Mouse (Mus musculus) intestine, postnatal 0 days (tissue): ENCODE data around the gene Dyx1c1. TPM values are rescaled to one million over a fixed set of nuclear protein-coding genes. Genes with fewer than 3 reads are reported as not detected.

Experiments used
- ATAC-seq: fragments of 200-750 bp; cut with Nextera tagmentation; 2 replicates; pipeline ENCODE4 v1.8.0; 2017; ENCODE audit warnings: mild to moderate bottlenecking, moderate TSS enrichment, moderate library complexity
- H3K27ac ChIP-seq: fragments of 300-500 bp; sonication (generic); 2 replicates; pipeline ENCODE4 v1.5.1; 2014; ENCODE audit warnings: mild to moderate bottlenecking, low read depth, low read length, moderate library complexity
- H3K27me3 ChIP-seq: fragments of 300-500 bp; sonication (generic); replicated peaks from 2 replicates; pipeline ENCODE4 v1.6.1; 2014; ENCODE audit warnings: low read length, mixed read lengths; ENCODE audit not compliant: control insufficient read depth, insufficient read depth
- H3K36me3 ChIP-seq: fragments of 300-500 bp; sonication (generic); 2 replicates; pipeline ENCODE4 v1.6.1; 2014; ENCODE audit warnings: mild to moderate bottlenecking, moderate library complexity; ENCODE audit not compliant: control insufficient read depth, insufficient read depth
- H3K4me1 ChIP-seq: fragments of 300-500 bp; sonication (generic); replicated peaks from 2 replicates; pipeline ENCODE4 v1.6.1; 2014; ENCODE audit warnings: antibody characterized with exemption, low read length, mixed read lengths; ENCODE audit not compliant: control insufficient read depth, insufficient read depth
- H3K4me2 ChIP-seq: fragments of 300-500 bp; sonication (generic); replicated peaks from 2 replicates; pipeline ENCODE4 v1.6.1; 2014; ENCODE audit warnings: low read depth, mild to moderate bottlenecking, moderate library complexity
- H3K4me3 ChIP-seq: fragments of 300-500 bp; sonication (generic); 2 replicates; pipeline ENCODE4 v1.5.1; 2014; ENCODE audit warnings: low read depth, low read length
- H3K9ac ChIP-seq: fragments of 300-500 bp; sonication (generic); 2 replicates; pipeline ENCODE4 v1.6.1; 2014; ENCODE audit warnings: mild to moderate bottlenecking, low read depth, low read length
- H3K9me3 ChIP-seq: fragments of 300-500 bp; sonication (generic); 2 replicates; pipeline ENCODE4 v1.6.1; 2016; ENCODE audit warnings: mixed run types; ENCODE audit not compliant: control insufficient read depth
- CTCF ChIP-seq: sonication (generic); IDR thresholded peaks from 2 replicates; pipeline ENCODE4 v1.5.1; 2016; ENCODE audit warnings: low read depth, mild to moderate bottlenecking, control low read depth, antibody characterized with exemption, moderate library complexity
- WGBS: fragments of 180-500 bp; shearing (Covaris S2); extraction: QIAGEN DNeasy Blood & Tissue Kit; methylation state at CpG from one replicate; pipeline ENCODE4 v1.1.7; 2014; 5-methylcytosine and 5-hydroxymethylcytosine counted together
- polyA plus RNA-seq: library from polyadenylated mRNA; unstranded; fragments of >200 nt; fragmentation: Nextera tagmentation; extraction: Ambion mirVana; gene quantifications from 2 replicates; pipeline ENCODE4 v1.2.1, GENCODE M21; 2015

Gene Dyx1c1
- polyA plus RNA-seq: 0.16 and 0.27 TPM in 2 replicates

GRCm38 (mm10) chr9:72958521-72959450, at the start of gene Dyx1c1, which contains the start of gene Gm44503:
Gene Dyx1c1 (plus strand): TSS chr9:72958785.
Gene Gm44503 (plus strand): TSS chr9:72958852.
- no peaks in the 10 kb centered on the region for H3K9me3 ChIP-seq
- peak within 1 kb of the TSS; percentile 57 for H3K9ac ChIP-seq
- H3K4me3 ChIP-seq: peak within 1 kb of the TSS; percentile 47
- H3K4me1 ChIP-seq: no peaks in the 10 kb centered on the region
- no peaks in the 10 kb centered on the region for H3K36me3 ChIP-seq
- 2% methylated on average over 43 of the region's 43 CpGs for WGBS
- peak; percentile 80 for ATAC-seq
- H3K27me3 ChIP-seq: no peaks in the 10 kb centered on the region
- peak within 1 kb of the TSS; percentile 74 for H3K4me2 ChIP-seq
- no peak within 1 kb of the TSS for H3K27ac ChIP-seq
- TF ChIP-seq CTCF: no peak; the same call in none of the 2 replicates

DNA sequence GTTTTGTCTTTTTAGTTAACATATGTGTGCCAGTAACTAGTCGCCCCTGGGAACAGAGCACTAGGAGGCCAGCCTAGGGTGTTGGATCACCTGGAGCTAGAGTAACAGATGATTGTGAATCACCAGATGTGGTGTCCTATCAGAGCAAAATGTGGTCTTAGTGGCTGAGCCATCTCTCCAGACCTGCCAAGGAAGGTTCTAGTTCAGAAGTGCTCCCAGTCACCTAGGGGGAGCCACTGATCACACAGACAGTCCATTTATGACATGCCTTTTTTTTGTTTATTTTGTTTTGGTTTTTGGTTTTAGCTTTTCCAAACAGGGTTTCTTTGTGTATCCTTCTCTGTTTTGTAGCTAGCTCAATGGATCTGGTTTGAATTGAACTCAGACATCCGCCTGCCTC, 47.2 kb upstream of the Dyx1c1 start:
- no peak for TF ChIP-seq CTCF
- 89% methylated on average over 2 of the region's 2 CpGs for WGBS
- H3K27ac ChIP-seq: no peak overlapping the region

DNA sequence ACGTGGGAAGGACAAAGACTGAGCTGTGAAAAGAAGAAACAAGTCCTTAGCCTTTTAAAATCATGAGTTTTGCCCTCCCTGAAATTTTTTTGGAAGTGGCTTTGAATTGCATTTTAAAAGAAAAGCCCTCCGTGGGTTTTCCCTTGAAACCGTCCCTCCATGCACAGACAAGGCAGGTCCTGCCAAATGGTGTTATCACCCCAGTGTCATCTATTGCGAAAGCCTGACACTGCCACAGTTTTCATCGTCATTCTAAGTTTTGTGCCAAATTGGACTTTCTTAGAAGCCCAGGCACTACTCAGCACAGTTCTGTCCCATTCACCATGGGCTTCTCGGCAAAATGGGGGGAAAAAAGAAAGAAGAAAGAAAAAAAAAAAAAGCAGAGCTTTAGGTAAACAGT, 45.0 kb upstream of the Dyx1c1 start:
- no peaks in the 10 kb centered on the region for H3K36me3 ChIP-seq
- 62% methylated on average over 6 of the region's 6 CpGs for WGBS
- no peak for TF ChIP-seq CTCF
- H3K4me3 ChIP-seq: no peak overlapping the region
- H3K9ac ChIP-seq: no peak overlapping the region
- H3K4me1 ChIP-seq: no peaks in the 10 kb centered on the region; the same call in 1 of the 2 replicates
- no peak for ATAC-seq
- H3K27me3 ChIP-seq: no peaks in the 10 kb centered on the region
- no peaks in the 10 kb centered on the region for H3K9me3 ChIP-seq
- no peak overlapping the region for H3K4me2 ChIP-seq
- no peak overlapping the region for H3K27ac ChIP-seq

More for the DNA sequence above, 47.2 kb upstream of the Dyx1c1 start:
- no peak overlapping the region for H3K9ac ChIP-seq
- no peak overlapping the region for H3K4me3 ChIP-seq
- no peaks in the 10 kb centered on the region for H3K27me3 ChIP-seq
- H3K4me2 ChIP-seq: no peak overlapping the region
- no peaks in the 10 kb centered on the region for H3K9me3 ChIP-seq
- no peak for ATAC-seq
- no peaks in the 10 kb centered on the region; the same call in 1 of the 2 replicates for H3K4me1 ChIP-seq
- H3K36me3 ChIP-seq: no peaks in the 10 kb centered on the region

DNA sequence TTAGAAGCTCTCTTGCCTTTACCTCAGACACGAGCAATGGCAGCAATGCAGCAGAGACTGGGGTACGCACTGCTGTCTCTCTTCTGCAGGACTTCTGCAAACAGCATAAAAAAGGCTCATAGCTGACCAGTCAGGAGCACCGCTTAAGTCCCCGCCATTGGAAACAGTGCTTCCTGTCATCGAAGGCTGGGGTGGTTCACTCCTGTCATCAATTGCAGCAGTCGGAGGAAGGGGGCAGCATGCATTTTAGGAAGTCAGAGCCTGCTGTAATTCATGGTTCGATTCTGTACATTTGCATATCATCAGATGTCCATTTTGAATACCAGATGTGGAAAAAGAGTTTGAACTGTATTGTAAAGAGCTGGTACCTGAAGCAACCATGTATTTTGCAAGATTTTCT, 42.9 kb upstream of the Dyx1c1 start:
- Histone ChIP-seq H3K36me3 (no peaks in the 10 kb centered on the region), H3K9ac (no peak overlapping the region), H3K4me2 (no peak overlapping the region), H3K4me1 (no peaks in the 10 kb centered on the region; the same call in 1 of the 2 replicates), H3K27me3 (no peaks in the 10 kb centered on the region), H3K27ac (no peak overlapping the region), H3K9me3 (no peaks in the 10 kb centered on the region), H3K4me3 (no peak overlapping the region)
- no peak for TF ChIP-seq CTCF
- ATAC-seq: no peak
- WGBS: 60% methylated on average over 7 of the region's 7 CpGs

DNA sequence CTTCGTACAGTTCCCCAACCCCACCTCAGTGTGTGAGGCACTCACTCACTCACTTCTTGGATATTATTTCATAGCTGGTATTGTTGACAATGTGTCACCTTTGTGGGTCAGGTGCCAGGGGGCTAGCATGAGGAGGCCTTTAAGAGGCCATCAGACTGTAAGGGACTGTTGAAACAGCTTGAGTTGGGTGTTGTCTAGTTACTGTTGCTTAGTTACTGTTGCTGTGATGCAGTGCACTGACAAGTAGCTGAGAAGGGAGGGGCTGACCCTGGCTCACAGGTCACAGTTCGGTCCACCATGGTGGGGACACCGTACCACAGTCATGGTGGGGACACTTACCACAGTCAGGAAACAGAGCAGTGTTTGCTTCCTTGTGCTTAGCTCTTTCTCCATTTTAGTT, 35.5 kb upstream of the Dyx1c1 start:
- H3K9me3 ChIP-seq: no peaks in the 10 kb centered on the region
- H3K4me3 ChIP-seq: no peak overlapping the region
- H3K4me1 ChIP-seq: no peaks in the 10 kb centered on the region
- no peak for TF ChIP-seq CTCF
- WGBS: 89% methylated on average over 3 of the region's 3 CpGs
- no peak overlapping the region for H3K27ac ChIP-seq
- no peak overlapping the region for H3K4me2 ChIP-seq
- no peak overlapping the region for H3K9ac ChIP-seq
- H3K36me3 ChIP-seq: no peaks in the 10 kb centered on the region
- peaks cover 19% of the 10 kb centered on the region for H3K27me3 ChIP-seq
- no peak for ATAC-seq

DNA sequence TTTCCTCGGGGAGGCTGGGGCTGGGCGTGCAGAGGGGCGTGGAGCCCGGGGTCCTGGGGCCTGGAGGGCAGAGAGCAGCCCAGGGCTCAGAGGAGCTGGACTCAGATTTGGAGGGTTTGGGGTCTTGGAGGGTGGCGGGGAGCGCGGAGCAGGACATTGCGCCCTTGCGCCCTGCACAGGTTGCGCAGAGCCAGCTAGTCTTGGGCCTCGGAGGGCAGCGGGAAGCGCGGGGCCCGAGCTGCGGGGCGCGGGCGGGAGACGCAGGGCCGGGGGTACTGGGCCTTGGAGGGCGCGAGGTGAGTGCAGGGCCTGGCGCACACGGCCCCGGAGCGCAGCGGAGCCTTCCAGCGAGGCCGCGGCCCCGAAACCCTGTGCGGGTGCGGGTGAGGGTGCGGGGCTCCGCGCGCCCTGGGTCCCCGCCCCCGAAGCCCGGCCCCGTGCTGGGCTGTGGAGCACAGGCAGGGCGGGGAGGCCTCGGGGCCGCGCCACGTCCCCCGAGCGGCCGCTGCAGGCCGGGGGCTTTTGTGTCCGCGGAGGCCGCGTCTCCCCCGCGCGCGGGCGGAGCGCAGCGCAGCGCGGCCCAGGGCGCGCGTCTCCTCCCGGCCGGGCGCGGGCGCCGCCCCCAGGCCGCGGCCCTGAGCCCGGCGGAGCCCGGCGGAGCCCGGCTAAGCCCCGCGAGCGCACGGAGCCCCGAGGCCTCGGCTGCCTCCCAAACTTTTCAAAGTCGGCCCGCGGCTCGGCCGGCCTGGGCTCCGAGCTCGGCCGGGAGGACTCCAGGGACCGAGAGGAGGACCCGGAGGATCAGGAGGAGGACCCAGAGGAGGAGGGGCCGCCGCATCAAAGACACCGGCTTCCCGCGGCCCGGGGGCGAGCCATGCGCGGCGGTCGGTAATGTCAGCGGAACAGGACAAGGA, 33.3 kb upstream of the Dyx1c1 start, which contains the start of gene Pygo1:
TSS of gene Pygo1 (plus strand) at position 625 of the 914 bp plus-strand sequence.
- no peak for TF ChIP-seq CTCF
- Histone ChIP-seq H3K27ac (peak within 1 kb of the TSS; percentile 70), H3K4me1 (no peaks in the 10 kb centered on the region), H3K36me3 (no peaks in the 10 kb centered on the region), H3K4me3 (peak within 1 kb of the TSS; percentile 64), H3K9ac (peak within 1 kb of the TSS; percentile 71), H3K9me3 (no peaks in the 10 kb centered on the region), H3K4me2 (peak within 1 kb of the TSS; percentile 85), H3K27me3 (peaks cover 19% of the 10 kb centered on the region)
- ATAC-seq: peak; percentile 54
- WGBS: under 1% methylated on average over 61 of the region's 108 CpGs
